Mouse (Mus musculus) cerebellum, adult 2 months (tissue): ENCODE measurements around the gene Add3.

Source experiments
- CTCF ChIP-seq: fragments of 200-500 bp; IDR thresholded peaks from 2 replicates; pipeline ENCODE4 v1.5.1; 2011; ENCODE audit warnings: low read depth, mild to moderate bottlenecking, control low read depth, low read length, moderate library complexity, borderline replicate concordance; ENCODE audit not compliant: insufficient read depth
- POLR2A ChIP-seq: fragments of 200-500 bp; IDR thresholded peaks from 2 replicates; pipeline ENCODE4 v1.6.1; 2011; ENCODE audit warnings: low read length, control low read depth, borderline replicate concordance; ENCODE audit not compliant: insufficient read depth

DNA sequence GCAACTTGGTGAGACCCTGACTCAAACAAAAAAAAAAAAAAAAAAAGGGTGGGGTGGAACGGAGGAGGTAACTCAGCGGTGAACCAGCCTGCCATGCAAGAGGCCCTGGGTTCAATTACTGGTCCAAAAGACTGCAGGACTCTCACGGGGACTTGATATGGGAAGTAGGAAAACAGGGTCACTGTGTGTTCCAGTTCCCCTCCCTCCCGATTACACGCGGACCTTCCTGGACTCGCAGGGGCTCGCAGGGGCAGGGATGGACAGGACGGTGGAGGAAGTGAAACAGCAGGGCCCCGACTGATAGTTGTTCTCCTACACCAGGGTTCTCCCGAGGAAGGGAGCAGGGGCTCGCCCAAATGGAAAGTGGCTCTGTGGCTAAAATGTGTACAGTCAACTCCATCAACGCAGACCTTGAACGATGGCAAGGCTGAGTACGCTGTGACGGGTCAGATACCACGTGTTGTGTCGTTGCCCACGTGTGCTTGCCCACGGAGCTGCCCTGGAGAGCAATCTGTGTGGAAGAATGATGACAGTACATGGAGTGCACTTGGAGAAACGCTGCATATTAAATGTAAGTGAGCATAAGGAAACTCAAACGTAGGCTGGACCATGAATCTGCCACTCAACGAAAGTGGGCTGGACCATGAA is 133.7 kb downstream of the Add3 start:
- TF ChIP-seq CTCF, result no peak
- TF ChIP-seq POLR2A, result no peak
